Mouse (Mus musculus) ZHBTc4 (cell line): ENCODE measurements around the gene Arl2bp.

ENCODE experiments used
- DNase-seq: peaks from one replicate; pipeline ENCODE4 v3.0.0-alpha.2; 2011; ENCODE audit warnings: low read depth, low spot score

The Arl2bp gene

GRCm38 (mm10) chr8:94695341-94695993, 29.1 kb downstream of the Arl2bp start:
- DNase-seq: no peak

GRCm38 (mm10) chr8:94695994-94696384, 29.6 kb downstream of the Arl2bp start, which contains the start of gene Pllp:
TSS of gene Pllp (minus strand) at chr8:94696278.
- DNase-seq: peak; percentile 88

- no peak for DNase-seq
Measured at GRCm38 (mm10) chr8:94696566-94696965, 30.2 kb downstream of the Arl2bp start.

- no peak for DNase-seq
Measured at GRCm38 (mm10) chr8:94697956-94698355, 31.6 kb downstream of the Arl2bp start.

- DNase-seq: peak; percentile 43
Measured at GRCm38 (mm10) chr8:94699366-94699765, 33.0 kb downstream of the Arl2bp start.

- no peak for DNase-seq
Measured at GRCm38 (mm10) chr8:94700421-94700935, 34.1 kb downstream of the Arl2bp start.

- DNase-seq: no peak
Measured at GRCm38 (mm10) chr8:94702156-94702555, 35.8 kb downstream of the Arl2bp start.

- peak; percentile 93 for DNase-seq
Measured at GRCm38 (mm10) chr8:94702844-94703813, 36.7 kb downstream of the Arl2bp start.

GRCm38 (mm10) chr8:94703972-94704668, 37.7 kb downstream of the Arl2bp start:
- peak; percentile 96 for DNase-seq

GRCm38 (mm10) chr8:94704669-94704984, 38.2 kb downstream of the Arl2bp start:
- no peak for DNase-seq

- DNase-seq: no peak
Measured at GRCm38 (mm10) chr8:94705581-94706245, 39.3 kb downstream of the Arl2bp start.

GRCm38 (mm10) chr8:94706732-94707395, 40.5 kb downstream of the Arl2bp start:
- peak; percentile 26 for DNase-seq

GRCm38 (mm10) chr8:94710336-94710735, 43.9 kb downstream of the Arl2bp start:
- no peak for DNase-seq

- no peak for DNase-seq
Measured at GRCm38 (mm10) chr8:94711160-94711718, 44.8 kb downstream of the Arl2bp start.

- DNase-seq: no peak
Measured at GRCm38 (mm10) chr8:94714556-94714955, 48.2 kb downstream of the Arl2bp start.

- no peak for DNase-seq
Measured at GRCm38 (mm10) chr8:94715871-94716270, 49.5 kb downstream of the Arl2bp start.

- DNase-seq: no peak
Measured at GRCm38 (mm10) chr8:94716841-94717240, 50.4 kb downstream of the Arl2bp start.
